Mouse (Mus musculus) heart, adult 2 months (tissue): Measurements from ENCODE around the gene Coq5.

ENCODE experiments used
- CTCF ChIP-seq: fragments of 200-600 bp; IDR thresholded peaks from 2 replicates; pipeline ENCODE4 v1.8.1; 2022; ENCODE audit warnings: antibody characterized with exemption, mild to moderate bottlenecking, moderate library complexity
- POLR2A ChIP-seq: fragments of 200-500 bp; IDR thresholded peaks from 2 replicates; pipeline ENCODE4 v1.6.1; 2011; ENCODE audit warnings: mild to moderate bottlenecking, low read depth, low read length, control low read depth; ENCODE audit not compliant: insufficient read depth

GRCm38 (mm10) chr5:115231552-115232120, 47.8 kb upstream of the Coq5 start:
- 0 out of 2 replicates have a peak, but pooled peaks have one; percentile 9 for TF ChIP-seq CTCF
- no peak for TF ChIP-seq POLR2A
